Mouse (Mus musculus) limb, embryonic 13.5 days (tissue): ENCODE results near the gene Gm17324. TPM values are rescaled to one million over a fixed set of nuclear protein-coding genes. Genes with fewer than 3 reads are reported as not detected.
"Not testable (repeated sequence)": the region's sequence is repeated elsewhere in the genome, so short reads cannot be mapped to it uniquely, and the experiment has no call there.

ENCODE experiments used
- ATAC-seq: fragments of 200-750 bp; cut with Nextera tagmentation; 2 replicates; pipeline ENCODE4 v1.8.0; 2017; ENCODE audit warnings: low read depth, moderate number of reproducible peaks, moderate TSS enrichment; ENCODE audit not compliant: low FRiP score
- H3K27ac ChIP-seq: fragments of 300-500 bp; sonication (generic); 2 replicates; pipeline ENCODE4 v1.5.1; 2015; ENCODE audit warnings: inconsistent platforms, mild to moderate bottlenecking, moderate library complexity
- H3K27me3 ChIP-seq: fragments of 300-500 bp; sonication (generic); 2 replicates; pipeline ENCODE4 v1.6.1; 2015; ENCODE audit warnings: mild to moderate bottlenecking, inconsistent platforms
- H3K36me3 ChIP-seq: fragments of 300-500 bp; sonication (generic); 2 replicates; pipeline ENCODE4 v1.6.1; 2015; ENCODE audit warnings: inconsistent platforms, mild to moderate bottlenecking, moderate library complexity
- H3K4me1 ChIP-seq: fragments of 300-500 bp; sonication (generic); 2 replicates; pipeline ENCODE4 v1.6.1; 2015; ENCODE audit warnings: inconsistent platforms
- H3K4me2 ChIP-seq: fragments of 300-500 bp; sonication (generic); replicated peaks from 2 replicates; pipeline ENCODE4 v1.6.1; 2015; ENCODE audit warnings: inconsistent platforms, mild to moderate bottlenecking, moderate library complexity
- H3K4me3 ChIP-seq: fragments of 300-500 bp; sonication (generic); 2 replicates; pipeline ENCODE4 v1.5.1; 2015; ENCODE audit warnings: moderate library complexity, mild to moderate bottlenecking, inconsistent platforms
- H3K9ac ChIP-seq: fragments of 300-500 bp; sonication (generic); 2 replicates; pipeline ENCODE4 v1.6.1; 2015; ENCODE audit warnings: mild to moderate bottlenecking, inconsistent platforms
- H3K9me3 ChIP-seq: fragments of 300-500 bp; sonication (generic); 2 replicates; pipeline ENCODE4 v1.6.1; 2016; ENCODE audit warnings: inconsistent platforms
- WGBS: fragments of 180-500 bp; shearing (Covaris S2); methylation state at CpG from one replicate; pipeline ENCODE4 v1.1.7; 2015; 5-methylcytosine and 5-hydroxymethylcytosine counted together
- polyA plus RNA-seq: library from polyadenylated mRNA; unstranded; fragments of >200 nt; fragmentation: Nextera tagmentation; extraction: Ambion mirVana; gene quantifications from 2 replicates; pipeline ENCODE4 v1.2.1, GENCODE M21; 2015

Gm17324 gene
- polyA plus RNA-seq, 1 experiment from 2014 or later = 0.27 TPM

- peaks cover 49% of the 10 kb centered on the region for H3K36me3 ChIP-seq
- H3K27ac ChIP-seq, H3K9me3 ChIP-seq, H3K27me3 ChIP-seq, ATAC-seq: not testable (repeated sequence)
- H3K4me1 ChIP-seq = peaks cover 26% of the 10 kb centered on the region
- H3K9ac ChIP-seq = peak overlapping the region; percentile 63
- 30% methylated on average over 8 of the region's 8 CpGs for WGBS
- peak overlapping the region; percentile 71 for H3K4me2 ChIP-seq
- peak overlapping the region; percentile 97 for H3K4me3 ChIP-seq
These were observed 30.7 kb upstream of the Gm17324 start for GRCm38 (mm10) chr9:78479308-78479707.

- WGBS = 59% methylated on average over 1 of the region's 1 CpGs
- peak overlapping the region; percentile 7 for H3K4me3 ChIP-seq
These were observed 29.5 kb upstream of the Gm17324 start for GRCm38 (mm10) chr9:78478009-78478605.

GRCm38 (mm10) chr9:78477021-78477551 is 28.5 kb upstream of the Gm17324 start:
- WGBS = 5% methylated on average over 5 of the region's 5 CpGs
- Histone ChIP-seq H3K9me3 (no peaks in the 10 kb centered on the region), H3K4me3 (no peak overlapping the region), H3K27ac (peak overlapping the region; percentile 23; the same call in 1 of the 2 replicates), H3K9ac (no peak overlapping the region), H3K4me1 (peaks cover 17% of the 10 kb centered on the region), H3K4me2 (no peak overlapping the region), H3K36me3 (peaks cover 71% of the 10 kb centered on the region), H3K27me3 (no peaks in the 10 kb centered on the region)
- no peak for ATAC-seq

More at GRCm38 (mm10) chr9:78478009-78478605, 29.5 kb upstream of the Gm17324 start:
- Histone ChIP-seq H3K4me1 (peaks cover 26% of the 10 kb centered on the region), H3K36me3 (peaks cover 61% of the 10 kb centered on the region), H3K9ac (0 out of 2 replicates have a peak overlapping the region, but pooled peaks have one; percentile 35), H3K4me2 (peak overlapping the region; percentile 34)
- ATAC-seq, H3K27ac ChIP-seq, H3K27me3 ChIP-seq, H3K9me3 ChIP-seq: not testable (repeated sequence)

GRCm38 (mm10) chr9:78476531-78477020 is 28.0 kb upstream of the Gm17324 start:
- peaks cover 17% of the 10 kb centered on the region for H3K4me1 ChIP-seq

GRCm38 (mm10) chr9:78475873-78476272 is 27.3 kb upstream of the Gm17324 start:
- no peak for ATAC-seq
- WGBS = 85% methylated on average over 4 of the region's 4 CpGs
- no peak overlapping the region for H3K4me2 ChIP-seq
- H3K4me1 ChIP-seq = peaks cover 17% of the 10 kb centered on the region
- H3K4me3 ChIP-seq = no peak overlapping the region
- no peaks in the 10 kb centered on the region for H3K9me3 ChIP-seq
- no peak overlapping the region for H3K27ac ChIP-seq
- peaks cover 73% of the 10 kb centered on the region for H3K36me3 ChIP-seq
- H3K27me3 ChIP-seq = no peaks in the 10 kb centered on the region
- no peak overlapping the region for H3K9ac ChIP-seq

More at GRCm38 (mm10) chr9:78476531-78477020, 28.0 kb upstream of the Gm17324 start:
- H3K27ac ChIP-seq = peak overlapping the region; percentile 23
- H3K9me3 ChIP-seq = no peaks in the 10 kb centered on the region
- H3K27me3 ChIP-seq = no peaks in the 10 kb centered on the region
- no peak overlapping the region for H3K9ac ChIP-seq
- no peak for ATAC-seq
- peaks cover 72% of the 10 kb centered on the region for H3K36me3 ChIP-seq
- no peak overlapping the region for H3K4me3 ChIP-seq
- no peak overlapping the region for H3K4me2 ChIP-seq
- 14% methylated on average over 1 of the region's 1 CpGs for WGBS

- H3K9ac ChIP-seq = no peak overlapping the region
- H3K4me3 ChIP-seq = no peak overlapping the region
- no peak for ATAC-seq
- peaks cover 17% of the 10 kb centered on the region for H3K4me1 ChIP-seq
- WGBS = 95% methylated on average over 2 of the region's 2 CpGs
- H3K4me2 ChIP-seq = no peak overlapping the region
- peaks cover 75% of the 10 kb centered on the region for H3K36me3 ChIP-seq
- no peaks in the 10 kb centered on the region for H3K27me3 ChIP-seq
- no peaks in the 10 kb centered on the region for H3K9me3 ChIP-seq
- no peak overlapping the region for H3K27ac ChIP-seq
These were observed 26.8 kb upstream of the Gm17324 start for GRCm38 (mm10) chr9:78475383-78475780.

- H3K27ac ChIP-seq = no peak overlapping the region
- no peak overlapping the region for H3K4me2 ChIP-seq
- ATAC-seq = no peak
- H3K9ac ChIP-seq = no peak overlapping the region
- H3K4me3 ChIP-seq = no peak overlapping the region
- peaks cover 75% of the 10 kb centered on the region for H3K36me3 ChIP-seq
- H3K4me1 ChIP-seq = peaks cover 17% of the 10 kb centered on the region
- H3K9me3 ChIP-seq = no peaks in the 10 kb centered on the region
- H3K27me3 ChIP-seq = no peaks in the 10 kb centered on the region
- 84% methylated on average over 5 of the region's 5 CpGs for WGBS
These were observed 26.3 kb upstream of the Gm17324 start for GRCm38 (mm10) chr9:78474771-78475382.

- WGBS = 71% methylated on average over 2 of the region's 2 CpGs
- ATAC-seq = no peak
- H3K4me3 ChIP-seq = no peak overlapping the region
- no peak overlapping the region for H3K4me2 ChIP-seq
- no peaks in the 10 kb centered on the region for H3K27me3 ChIP-seq
- H3K9ac ChIP-seq = no peak overlapping the region
- peaks cover 76% of the 10 kb centered on the region for H3K36me3 ChIP-seq
- peaks cover 13% of the 10 kb centered on the region for H3K4me1 ChIP-seq
- H3K9me3 ChIP-seq = no peaks in the 10 kb centered on the region
- H3K27ac ChIP-seq = no peak overlapping the region
These were observed 25.7 kb upstream of the Gm17324 start for GRCm38 (mm10) chr9:78474270-78474669.

- H3K9me3 ChIP-seq = no peaks in the 10 kb centered on the region
- H3K4me1 ChIP-seq = 0 out of 2 replicates have a peak, but pooled peaks cover 6% of the 10 kb centered on the region
- H3K9ac ChIP-seq = no peak overlapping the region
- H3K4me2 ChIP-seq = no peak overlapping the region
- no peak for ATAC-seq
- WGBS = 79% methylated on average over 8 of the region's 8 CpGs
- no peak overlapping the region for H3K27ac ChIP-seq
- no peaks in the 10 kb centered on the region for H3K27me3 ChIP-seq
- H3K4me3 ChIP-seq = no peak overlapping the region
- H3K36me3 ChIP-seq = peaks cover 76% of the 10 kb centered on the region
These were observed 25.0 kb upstream of the Gm17324 start for GRCm38 (mm10) chr9:78473588-78473987.

- Histone ChIP-seq H3K9me3 (no peaks in the 10 kb centered on the region), H3K27ac (no peak overlapping the region), H3K9ac (no peak overlapping the region), H3K27me3 (no peaks in the 10 kb centered on the region), H3K4me3 (no peak overlapping the region), H3K4me1 (no peaks in the 10 kb centered on the region), H3K36me3 (peaks cover 86% of the 10 kb centered on the region), H3K4me2 (no peak overlapping the region)
- no peak for ATAC-seq
- 93% methylated on average over 3 of the region's 3 CpGs for WGBS
These were observed 17.1 kb upstream of the Gm17324 start for GRCm38 (mm10) chr9:78465725-78466124.

- H3K27me3 ChIP-seq = no peaks in the 10 kb centered on the region
- H3K9ac ChIP-seq = no peak overlapping the region
- H3K27ac ChIP-seq = no peak overlapping the region
- H3K4me3 ChIP-seq = no peak overlapping the region
- H3K4me2 ChIP-seq = no peak overlapping the region
- H3K36me3 ChIP-seq = peaks cover 82% of the 10 kb centered on the region
- H3K9me3 ChIP-seq = no peaks in the 10 kb centered on the region
- no peaks in the 10 kb centered on the region for H3K4me1 ChIP-seq
- 84% methylated on average over 4 of the region's 4 CpGs for WGBS
- no peak for ATAC-seq
These were observed 14.8 kb upstream of the Gm17324 start for GRCm38 (mm10) chr9:78463337-78463736.

- Histone ChIP-seq H3K9ac (no peak overlapping the region), H3K9me3 (no peaks in the 10 kb centered on the region), H3K4me3 (no peak overlapping the region), H3K4me1 (no peaks in the 10 kb centered on the region), H3K36me3 (peaks cover 74% of the 10 kb centered on the region), H3K27me3 (no peaks in the 10 kb centered on the region), H3K27ac (no peak overlapping the region), H3K4me2 (no peak overlapping the region)
- ATAC-seq = no peak
- WGBS = 86% methylated on average over 8 of the region's 8 CpGs
These were observed 8.4 kb upstream of the Gm17324 start for GRCm38 (mm10) chr9:78457026-78457425.
